Mouse (Mus musculus): ENCODE results near the gene Tmem218.

- TF ChIP-seq POLR2A (IDR thresholded peaks at IDR 0.05; ENCODE audit: borderline replicate concordance, control insufficient read depth, low read depth, low read length) (no peak), CTCF (IDR thresholded peaks at IDR 0.05; ENCODE audit: control insufficient read depth, insufficient read depth, low read length) (no peak)
Observed at GRCm38 (mm10) chr9:37249976-37250375, 42.0 kb downstream of the Tmem218 start.

All from bone marrow, adult 2 months (tissue).